Mouse (Mus musculus) CD4-positive naive resting alpha-beta T cell, adult 57 days (primary cell): Measurements from ENCODE around the gene Vmn1r45. TPM values are rescaled to one million over a fixed set of nuclear protein-coding genes. Genes with fewer than 3 reads are reported as not detected.

ENCODE experiments used
- total RNA-seq: library from RNA; stranded (reverse); gene quantifications from one replicate; pipeline ENCODE4 v1.2.4, GENCODE M21; 2023

Vmn1r45 gene
- total RNA-seq, result not detected

DNA sequence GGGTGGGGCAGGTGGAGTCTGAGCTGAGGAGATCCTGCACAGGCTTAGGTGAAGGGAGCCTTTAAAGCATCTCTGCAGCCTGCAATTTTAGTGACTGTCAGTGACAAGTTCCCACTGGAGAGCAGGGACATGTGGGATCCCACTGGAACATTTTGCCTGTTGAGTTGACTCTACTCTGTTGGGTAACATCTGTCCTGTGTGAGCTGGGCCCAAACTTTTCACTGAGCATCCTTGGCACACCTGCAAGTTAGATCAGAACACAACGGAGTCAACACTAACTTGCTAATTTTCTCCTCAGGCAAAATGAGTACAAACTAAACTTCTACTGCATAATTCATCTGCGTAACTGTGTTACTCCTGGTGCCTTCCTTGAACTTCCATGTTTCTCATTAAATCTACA, at the start of gene Vmn1r45:
Gene Vmn1r45, minus strand, starts transcription at position 101 of the 400 bp plus-strand sequence.

DNA sequence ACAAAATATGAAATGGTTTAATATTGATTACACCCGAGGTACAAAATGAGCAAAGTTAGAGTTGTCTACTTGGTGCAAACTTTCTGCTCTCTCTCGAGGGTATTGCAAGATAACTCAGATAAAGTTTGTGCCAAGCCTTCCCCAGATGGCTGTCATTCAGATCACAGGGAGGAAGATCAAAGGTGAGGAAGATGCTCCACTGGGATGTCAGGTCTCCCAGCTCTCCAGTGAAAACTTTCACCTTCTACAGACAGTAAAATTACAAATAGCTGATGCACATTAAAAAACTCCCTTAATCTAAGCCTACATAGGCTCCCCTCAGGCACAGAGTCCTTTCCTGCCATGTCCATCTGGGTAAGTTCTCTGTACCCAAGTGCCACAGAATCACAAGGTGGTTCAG, 28.6 kb upstream of the Vmn1r45 start, which contains the start of gene Vmn1r46:
Gene Vmn1r46, plus strand, starts transcription at position 301 of the 400 bp plus-strand sequence.

DNA sequence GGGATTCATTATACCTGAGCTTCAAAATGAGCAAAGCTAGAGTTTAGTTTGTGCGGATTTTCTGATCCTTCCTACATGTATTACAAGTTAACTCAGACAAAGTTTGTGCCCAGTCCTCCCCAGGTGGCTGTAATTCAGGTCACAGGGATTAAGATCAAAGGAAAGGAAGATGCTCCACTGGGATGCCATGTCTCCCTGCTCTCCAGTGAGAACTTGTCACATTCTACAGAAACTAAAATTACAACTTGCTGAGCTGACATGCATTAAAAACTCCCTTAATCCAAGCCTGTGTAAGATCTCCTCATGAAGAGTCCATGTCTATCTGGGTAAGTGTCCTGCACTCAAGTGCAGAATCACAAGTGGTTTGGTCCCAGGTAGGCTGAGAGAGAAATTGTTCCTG, 57.0 kb downstream of the Vmn1r45 start, which contains the start of gene Vmn1r44:
Gene Vmn1r44, plus strand, starts transcription at position 301 of the 400 bp plus-strand sequence.

Other genes with a start within 250 kb of the Vmn1r45 start
- gene Vmn1r40, start 233.1 kb downstream of the Vmn1r45 start, total RNA-seq, result not detected
- gene Vmn1r41, start 199.8 kb downstream of the Vmn1r45 start, total RNA-seq, result not detected
- not detected for gene Vmn1r42, start 64.2 kb downstream of the Vmn1r45 start, total RNA-seq
- gene Vmn1r43, start 64.2 kb downstream of the Vmn1r45 start, total RNA-seq, result not detected
- gene Vmn1r44, start 56.9 kb downstream of the Vmn1r45 start, total RNA-seq, result not detected
- not detected for gene Vmn1r46, start 28.7 kb upstream of the Vmn1r45 start, total RNA-seq
- gene Vmn1r47, start 75.5 kb upstream of the Vmn1r45 start, total RNA-seq, result not detected
- gene Vmn1r48, start 96.2 kb upstream of the Vmn1r45 start, total RNA-seq, result not detected
- not detected for gene Vmn1r49, start 137.9 kb upstream of the Vmn1r45 start, total RNA-seq
- not detected for gene Vmn1r50, start 160.8 kb upstream of the Vmn1r45 start, total RNA-seq
- not detected for gene Vmn1r51, start 182.0 kb upstream of the Vmn1r45 start, total RNA-seq
- gene Vmn1r52, start 234.2 kb upstream of the Vmn1r45 start, total RNA-seq, result not detected